Mouse (Mus musculus): ENCODE measurements around the gene Zfp747. TPM values are rescaled to one million over a fixed set of nuclear protein-coding genes. Genes with fewer than 3 reads are reported as not detected.
"Not testable (repeated sequence)": the region's sequence is repeated elsewhere in the genome, so short reads cannot be mapped to it uniquely, and the experiment has no call there.

Gene Zfp747
- polyA plus RNA-seq (2015; fragmentation: Nextera tagmentation; extraction: Ambion mirVana), result 8.2 and 9.6 TPM in 2 replicates

- H3K27me3 ChIP-seq (replicated peaks; ENCODE audit: control insufficient read depth, insufficient read depth, low read length); H3K4me1 ChIP-seq (replicated peaks; ENCODE audit: control insufficient read depth, insufficient read depth, low read length); H3K36me3 ChIP-seq (ENCODE audit: control insufficient read depth, insufficient read depth); H3K9me3 ChIP-seq (ENCODE audit: control insufficient read depth, low read length): not testable (repeated sequence)
- 3% methylated on average over 45 of the region's 49 CpGs for WGBS
- H3K4me2 ChIP-seq (ENCODE audit: low read length), result peak within 1 kb of the TSS; percentile 71
- ATAC-seq, result peak; percentile 94
- H3K4me3 ChIP-seq (replicated peaks; ENCODE audit: low read length), result peak within 1 kb of the TSS; percentile 87
- H3K9ac ChIP-seq (replicated peaks; ENCODE audit: low read depth, low read length), result peak within 1 kb of the TSS; percentile 80
- peak within 1 kb of the TSS; percentile 70 for H3K27ac ChIP-seq (ENCODE audit: low read length)
These were observed at the start of gene Zfp747 for GRCm38 (mm10) chr7:127375271-127376245. TSS of gene Zfp747 (minus strand) at chr7:127376050.

- Histone ChIP-seq H3K9me3 (ENCODE audit: control insufficient read depth, low read length) (no peaks in the 10 kb centered on the region), H3K9ac (replicated peaks; ENCODE audit: low read depth, low read length) (no peak overlapping the region), H3K4me1 (replicated peaks; ENCODE audit: control insufficient read depth, insufficient read depth, low read length) (peaks cover 14% of the 10 kb centered on the region), H3K36me3 (ENCODE audit: control insufficient read depth, insufficient read depth) (no peaks in the 10 kb centered on the region), H3K27ac (ENCODE audit: low read length) (no peak overlapping the region), H3K4me3 (replicated peaks; ENCODE audit: low read length) (no peak overlapping the region), H3K4me2 (ENCODE audit: low read length) (no peak overlapping the region), H3K27me3 (replicated peaks; ENCODE audit: control insufficient read depth, insufficient read depth, low read length) (peaks cover 9% of the 10 kb centered on the region)
- ATAC-seq, result no peak
- WGBS, result 90% methylated on average over 3 of the region's 3 CpGs
These were observed 49.4 kb upstream of the Zfp747 start for GRCm38 (mm10) chr7:127425291-127425690.

DNA sequence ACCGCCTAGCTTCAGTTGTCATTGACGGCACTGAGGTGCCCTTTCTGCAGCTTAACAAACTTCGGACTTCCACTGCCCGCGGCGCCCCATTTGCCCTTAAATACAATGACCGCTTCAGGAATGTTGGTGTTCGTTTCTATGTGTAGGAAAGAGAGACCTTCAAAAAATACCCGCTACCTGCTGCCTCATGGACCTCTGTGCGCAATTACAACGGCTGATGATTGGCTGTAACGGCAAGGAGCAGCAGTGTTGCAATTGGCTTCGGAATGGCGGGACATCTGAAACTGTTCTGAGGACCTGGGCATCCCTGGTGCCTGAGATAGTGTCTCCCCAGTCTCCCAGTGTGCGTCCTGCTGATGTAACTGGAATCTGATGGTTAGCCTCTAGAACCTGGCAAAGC is 46.4 kb upstream of the Zfp747 start:
- WGBS, result 1% methylated on average over 15 of the region's 15 CpGs
- Histone ChIP-seq H3K4me1 (replicated peaks; ENCODE audit: control insufficient read depth, insufficient read depth, low read length) (peaks cover 14% of the 10 kb centered on the region), H3K36me3 (ENCODE audit: control insufficient read depth, insufficient read depth) (no peaks in the 10 kb centered on the region), H3K9ac (replicated peaks; ENCODE audit: low read depth, low read length) (peak overlapping the region; percentile 93), H3K4me3 (replicated peaks; ENCODE audit: low read length) (peak overlapping the region; percentile 75), H3K27ac (ENCODE audit: low read length) (peak overlapping the region; percentile 12; the same call in 1 of the 2 replicates), H3K27me3 (replicated peaks; ENCODE audit: control insufficient read depth, insufficient read depth, low read length) (peaks cover 7% of the 10 kb centered on the region), H3K4me2 (ENCODE audit: low read length) (peak overlapping the region; percentile 89), H3K9me3 (ENCODE audit: control insufficient read depth, low read length) (no peaks in the 10 kb centered on the region)
- ATAC-seq, result peak; percentile 87

DNA sequence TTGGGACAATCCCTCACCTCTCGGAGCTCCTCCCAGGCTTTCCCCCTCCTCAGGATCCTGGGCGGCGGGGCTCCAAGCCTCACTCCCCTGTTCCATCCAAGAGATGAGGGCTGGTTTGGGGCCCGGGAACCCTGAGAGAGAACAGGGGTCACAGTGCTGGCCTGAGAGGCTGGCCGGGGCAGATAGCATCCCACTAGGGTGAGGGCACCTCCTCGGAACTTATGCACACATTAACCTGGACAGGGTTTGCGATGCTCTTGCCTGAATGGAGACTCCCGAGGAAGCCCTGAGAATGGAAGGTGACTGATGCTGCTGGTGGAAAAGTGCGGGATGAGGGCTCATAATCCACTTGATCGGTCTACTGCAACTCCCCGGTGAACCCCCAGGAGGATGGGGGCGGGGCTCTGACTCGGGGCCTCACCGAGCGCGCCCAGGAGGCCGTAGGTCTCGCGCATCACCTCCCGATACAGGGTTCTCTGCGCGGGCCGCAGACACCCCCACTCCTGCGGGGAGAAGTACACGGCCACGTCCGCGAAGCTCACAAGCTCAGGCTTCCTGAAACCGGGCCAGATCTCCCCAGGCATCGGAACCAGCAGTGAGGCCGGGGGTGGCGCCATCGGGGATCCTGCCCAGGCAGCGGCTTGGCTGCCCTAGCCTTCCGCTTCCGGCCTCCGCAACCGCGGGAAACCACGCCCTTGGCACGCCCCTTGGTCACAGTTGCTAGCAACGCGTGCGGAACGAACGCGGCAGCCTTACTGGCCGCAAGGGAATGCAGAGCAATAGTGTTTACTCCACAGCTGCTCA is 45.7 kb upstream of the Zfp747 start, which contains the start of gene Zfp688:
Zfp688 (minus strand) TSS at position 681 of the 804 bp plus-strand sequence.
- H3K9me3 ChIP-seq (ENCODE audit: control insufficient read depth, low read length), result no peaks in the 10 kb centered on the region

GRCm38 (mm10) chr7:127411418-127411817 is 35.6 kb upstream of the Zfp747 start:
- Histone ChIP-seq H3K4me2 (ENCODE audit: low read length) (no peak overlapping the region), H3K4me3 (replicated peaks; ENCODE audit: low read length) (no peak overlapping the region), H3K27me3 (replicated peaks; ENCODE audit: control insufficient read depth, insufficient read depth, low read length) (no peaks in the 10 kb centered on the region), H3K36me3 (ENCODE audit: control insufficient read depth, insufficient read depth) (no peaks in the 10 kb centered on the region), H3K27ac (ENCODE audit: low read length) (no peak overlapping the region), H3K9me3 (ENCODE audit: control insufficient read depth, low read length) (no peaks in the 10 kb centered on the region), H3K4me1 (replicated peaks; ENCODE audit: control insufficient read depth, insufficient read depth, low read length) (0 out of 2 replicates have a peak, but pooled peaks cover 2% of the 10 kb centered on the region), H3K9ac (replicated peaks; ENCODE audit: low read depth, low read length) (no peak overlapping the region)
- ATAC-seq, result no peak
- 70% methylated on average over 2 of the region's 2 CpGs for WGBS

More for the DNA sequence above, 45.7 kb upstream of the Zfp747 start, which contains the start of gene Zfp688:
- Histone ChIP-seq H3K9ac (replicated peaks; ENCODE audit: low read depth, low read length) (peak within 1 kb of the TSS; percentile 93), H3K27ac (ENCODE audit: low read length) (peak within 1 kb of the TSS; percentile 60; the same call in 1 of the 2 replicates), H3K4me1 (replicated peaks; ENCODE audit: control insufficient read depth, insufficient read depth, low read length) (peaks cover 14% of the 10 kb centered on the region), H3K4me3 (replicated peaks; ENCODE audit: low read length) (peak within 1 kb of the TSS; percentile 75), H3K4me2 (ENCODE audit: low read length) (peak within 1 kb of the TSS; percentile 89), H3K27me3 (replicated peaks; ENCODE audit: control insufficient read depth, insufficient read depth, low read length) (peaks cover 7% of the 10 kb centered on the region), H3K36me3 (ENCODE audit: control insufficient read depth, insufficient read depth) (no peaks in the 10 kb centered on the region)
- ATAC-seq, result peak; percentile 99
- 1% methylated on average over 48 of the region's 48 CpGs for WGBS

- Histone ChIP-seq H3K27ac (ENCODE audit: low read length) (peak within 1 kb of the TSS; percentile 60), H3K9ac (replicated peaks; ENCODE audit: low read depth, low read length) (peak within 1 kb of the TSS; percentile 80), H3K4me2 (ENCODE audit: low read length) (peak within 1 kb of the TSS; percentile 87), H3K4me3 (replicated peaks; ENCODE audit: low read length) (peak within 1 kb of the TSS; percentile 60)
- not testable (repeated sequence) for H3K36me3 ChIP-seq (ENCODE audit: control insufficient read depth, insufficient read depth); H3K27me3 ChIP-seq (replicated peaks; ENCODE audit: control insufficient read depth, insufficient read depth, low read length); H3K9me3 ChIP-seq (ENCODE audit: control insufficient read depth, low read length); H3K4me1 ChIP-seq (replicated peaks; ENCODE audit: control insufficient read depth, insufficient read depth, low read length)
- peak; percentile 91 for ATAC-seq
- WGBS, result 6% methylated on average over 40 of the region's 40 CpGs
These were observed 30.4 kb upstream of the Zfp747 start, which contains the start of gene Zfp764 for GRCm38 (mm10) chr7:127406002-127406987. TSS of gene Zfp764 (minus strand) at chr7:127406822.

DNA sequence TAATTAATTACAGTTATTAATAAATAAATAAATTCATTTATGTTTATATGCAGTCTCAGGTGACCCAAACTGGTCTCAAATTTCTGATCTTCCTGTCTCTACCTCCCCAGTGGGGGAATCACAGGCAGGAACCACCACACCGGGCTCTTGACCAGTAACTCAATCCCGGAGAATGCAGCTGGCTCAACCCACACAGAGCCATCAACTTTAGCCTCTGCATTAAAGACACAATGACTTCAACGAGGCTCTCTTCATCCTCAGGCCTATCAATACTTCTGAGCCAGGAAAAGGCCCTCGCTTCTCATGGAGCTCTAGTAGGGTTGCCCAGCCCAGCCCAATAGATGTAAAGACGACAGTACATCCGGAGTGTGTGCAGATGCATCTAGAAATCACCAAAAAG is 28.3 kb upstream of the Zfp747 start:
- H3K9ac ChIP-seq (replicated peaks; ENCODE audit: low read depth, low read length); H3K36me3 ChIP-seq (ENCODE audit: control insufficient read depth, insufficient read depth); H3K27ac ChIP-seq (ENCODE audit: low read length); H3K4me2 ChIP-seq (ENCODE audit: low read length); ATAC-seq; H3K9me3 ChIP-seq (ENCODE audit: control insufficient read depth, low read length); H3K4me1 ChIP-seq (replicated peaks; ENCODE audit: control insufficient read depth, insufficient read depth, low read length); H3K4me3 ChIP-seq (replicated peaks; ENCODE audit: low read length); H3K27me3 ChIP-seq (replicated peaks; ENCODE audit: control insufficient read depth, insufficient read depth, low read length): not testable (repeated sequence)
- 94% methylated on average over 6 of the region's 6 CpGs for WGBS

DNA sequence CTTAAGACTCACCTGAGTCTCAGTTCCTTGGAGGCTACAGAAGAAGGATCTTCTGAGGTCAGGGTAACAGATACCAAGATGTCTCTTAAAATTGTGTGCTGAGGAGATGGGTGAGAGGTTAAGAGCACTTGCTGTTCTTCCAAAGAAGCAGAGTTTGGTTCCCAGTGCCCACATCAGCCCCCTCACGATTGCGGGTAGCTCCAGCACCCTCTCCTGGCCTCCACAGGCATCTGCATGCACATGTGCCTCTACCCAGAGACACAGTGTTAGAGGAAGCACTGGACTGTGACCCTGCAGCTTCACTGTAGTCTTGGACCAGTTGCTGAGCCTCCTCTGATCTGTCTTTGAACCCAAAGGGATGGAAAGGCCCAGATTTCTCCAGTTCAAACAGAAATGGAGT is 27.1 kb upstream of the Zfp747 start:
- no peak overlapping the region for H3K9ac ChIP-seq (replicated peaks; ENCODE audit: low read depth, low read length)
- peaks cover 2% of the 10 kb centered on the region; the same call in 1 of the 2 replicates for H3K36me3 ChIP-seq (ENCODE audit: control insufficient read depth, insufficient read depth)
- H3K27me3 ChIP-seq (replicated peaks; ENCODE audit: control insufficient read depth, insufficient read depth, low read length), result no peaks in the 10 kb centered on the region
- no peak overlapping the region for H3K27ac ChIP-seq (ENCODE audit: low read length)
- H3K4me1 ChIP-seq (replicated peaks; ENCODE audit: control insufficient read depth, insufficient read depth, low read length), result 0 out of 2 replicates have a peak, but pooled peaks cover 7% of the 10 kb centered on the region
- WGBS, result 41% methylated on average over 2 of the region's 2 CpGs
- ATAC-seq, result no peak
- no peak overlapping the region for H3K4me3 ChIP-seq (replicated peaks; ENCODE audit: low read length)
- H3K9me3 ChIP-seq (ENCODE audit: control insufficient read depth, low read length), result no peaks in the 10 kb centered on the region
- H3K4me2 ChIP-seq (ENCODE audit: low read length), result no peak overlapping the region

Data from forebrain, embryonic 16.5 days (tissue).